Mouse (Mus musculus) naive thymus-derived CD4-positive, alpha-beta T cell, adult 2 months (primary cell): ENCODE data around the gene Ebf3.

Source experiments
- DNase-seq: peaks from one replicate; pipeline ENCODE4 v3.0.0-alpha.2; 2011; ENCODE audit warnings: low read depth

Gene Ebf3

GRCm38 (mm10) chr7:137313904-137314691 lies at the start of gene Ebf3:
TSS of gene Ebf3 (minus strand) at chr7:137314445.
- peak; percentile 30 for DNase-seq

DNA sequence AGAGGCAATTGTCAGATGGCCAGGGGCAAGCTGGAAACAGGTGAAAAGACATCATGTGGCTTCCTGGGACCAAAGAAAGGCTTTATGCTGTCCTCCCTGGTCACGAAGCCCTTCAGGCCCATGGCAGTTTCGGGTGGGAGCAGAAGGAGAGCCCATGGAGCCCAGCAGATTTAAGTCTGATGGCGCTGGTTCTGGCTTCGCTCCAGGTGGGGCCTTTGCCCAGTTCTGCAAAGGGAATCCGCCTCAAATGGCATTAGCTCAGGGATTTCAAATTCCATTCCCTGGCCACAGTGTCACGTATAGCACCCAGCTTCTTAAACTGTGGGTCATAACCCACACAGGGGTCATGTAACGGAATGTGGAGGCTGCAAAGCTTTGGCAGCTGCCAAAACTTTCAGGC lies 32.6 kb upstream of the Ebf3 start:
- DNase-seq = no peak

GRCm38 (mm10) chr7:137346068-137346467 lies 31.8 kb upstream of the Ebf3 start:
- DNase-seq = no peak

DNA sequence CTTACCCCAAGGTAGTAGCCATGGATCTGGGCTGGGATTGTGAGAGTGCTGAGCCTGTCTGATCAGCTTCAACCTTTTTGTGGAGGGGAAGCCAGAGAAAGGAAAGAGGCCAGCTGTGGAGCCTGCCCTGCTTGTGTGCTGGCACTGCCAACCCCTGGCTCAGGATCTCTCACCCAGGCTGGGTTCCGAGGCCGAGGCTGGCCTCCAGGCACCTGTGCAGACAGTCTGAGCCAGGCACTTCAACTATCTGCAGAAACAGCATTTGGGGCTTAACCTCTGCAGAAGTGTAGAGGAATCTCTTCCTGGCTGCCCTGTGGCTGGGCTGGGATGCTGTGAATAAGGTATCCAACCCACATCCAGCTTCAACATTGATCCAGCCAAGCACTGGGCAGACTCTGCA lies 19.7 kb upstream of the Ebf3 start:
- no peak for DNase-seq

GRCm38 (mm10) chr7:137322926-137323325 lies 8.7 kb upstream of the Ebf3 start:
- no peak for DNase-seq

DNA sequence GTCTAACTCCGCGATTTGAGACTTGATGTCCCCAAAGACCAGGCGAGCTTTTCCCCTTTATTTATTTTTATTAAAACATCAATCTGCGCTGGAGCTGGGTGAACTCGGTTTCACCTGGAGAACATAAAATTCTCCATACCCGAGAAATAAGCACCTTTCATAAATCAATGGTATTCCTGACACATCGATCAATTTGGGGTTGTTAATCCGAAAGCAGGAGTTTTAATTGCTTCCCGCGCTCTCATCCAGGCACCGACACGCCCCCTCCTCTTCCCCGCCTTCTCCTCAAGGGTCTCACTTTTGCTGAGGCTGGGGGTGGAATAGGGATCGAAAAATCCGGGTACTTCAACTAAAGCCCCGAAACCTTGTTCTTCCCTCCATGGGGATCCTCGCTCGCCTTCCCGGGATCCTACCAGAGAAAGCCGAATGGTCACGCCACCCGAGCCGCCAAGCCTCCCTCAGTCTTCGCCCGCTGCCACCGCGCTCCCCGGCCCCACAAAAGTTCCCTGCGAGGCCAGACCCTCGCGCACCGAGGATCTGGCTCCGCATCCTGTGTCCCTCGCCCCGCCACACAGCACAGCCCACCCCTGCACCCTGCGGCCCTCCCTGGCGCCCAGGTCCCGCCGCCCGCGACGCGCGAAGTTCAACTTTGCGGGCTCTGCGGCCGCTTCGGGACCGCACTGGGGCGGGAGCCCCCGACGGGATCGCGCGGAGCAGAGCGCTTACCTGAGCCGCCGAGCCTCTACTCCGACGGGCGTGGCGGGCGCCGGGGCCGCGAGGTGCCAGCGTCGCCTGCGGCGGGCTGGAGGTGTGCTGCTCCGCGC lies 7.9 kb upstream of the Ebf3 start:
- no peak for DNase-seq

DNA sequence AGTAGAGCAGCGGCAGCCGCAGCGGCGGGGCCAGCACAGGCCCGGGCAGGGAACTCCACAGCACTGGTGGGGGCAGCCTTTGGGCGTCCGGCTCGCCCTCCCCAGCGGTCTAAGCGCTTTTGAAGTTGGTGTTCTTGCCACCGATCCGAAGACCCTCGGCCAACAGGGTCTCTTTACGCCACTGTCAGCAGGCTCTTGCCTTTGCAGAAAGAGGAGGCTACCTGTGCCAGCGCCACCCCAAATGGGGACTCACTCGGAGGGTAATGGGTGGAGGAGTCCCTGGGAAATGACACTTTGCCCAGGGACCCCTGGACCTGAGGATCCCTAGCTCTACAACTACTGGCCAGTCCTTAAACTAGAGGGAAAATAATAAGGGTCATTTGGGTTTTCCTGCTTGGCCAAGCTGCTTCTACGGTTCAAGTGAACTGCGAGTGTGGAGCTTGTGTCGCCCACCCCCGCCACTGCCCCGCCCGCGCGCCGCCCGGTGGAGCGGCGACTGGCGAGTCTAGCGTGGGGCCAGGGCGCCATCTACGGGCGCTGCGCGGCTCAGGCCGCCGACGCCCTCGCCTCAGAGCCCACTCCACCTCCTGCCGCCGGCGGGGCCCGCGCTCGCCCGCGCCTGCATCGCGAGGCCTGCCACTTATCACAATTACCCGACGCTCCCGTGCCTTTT lies 7.0 kb upstream of the Ebf3 start:
- DNase-seq = no peak

- no peak for DNase-seq
Measured at GRCm38 (mm10) chr7:137320320-137320719, 6.1 kb upstream of the Ebf3 start.

GRCm38 (mm10) chr7:137318924-137319885 lies 5.0 kb upstream of the Ebf3 start:
- DNase-seq = no peak

DNA sequence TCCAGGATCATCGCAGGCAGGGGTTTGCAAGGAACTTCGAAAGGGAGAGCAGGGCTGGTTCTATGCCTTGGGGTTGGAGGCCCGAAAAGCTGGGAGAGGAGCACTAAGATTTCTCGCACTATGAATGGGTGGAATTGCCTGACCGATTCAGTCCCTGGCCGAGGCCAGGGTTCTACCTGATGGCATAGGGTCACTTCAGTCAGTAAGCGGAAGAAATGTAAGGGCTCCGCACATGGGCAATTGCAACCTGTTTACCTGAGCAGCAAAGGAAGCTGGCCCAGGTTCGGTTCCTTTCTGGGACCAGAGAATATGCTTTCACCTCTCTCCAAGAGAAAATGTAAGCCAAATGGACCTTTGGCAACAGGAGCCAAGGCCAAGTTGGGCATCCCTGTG lies 4.1 kb upstream of the Ebf3 start:
- no peak for DNase-seq

DNA sequence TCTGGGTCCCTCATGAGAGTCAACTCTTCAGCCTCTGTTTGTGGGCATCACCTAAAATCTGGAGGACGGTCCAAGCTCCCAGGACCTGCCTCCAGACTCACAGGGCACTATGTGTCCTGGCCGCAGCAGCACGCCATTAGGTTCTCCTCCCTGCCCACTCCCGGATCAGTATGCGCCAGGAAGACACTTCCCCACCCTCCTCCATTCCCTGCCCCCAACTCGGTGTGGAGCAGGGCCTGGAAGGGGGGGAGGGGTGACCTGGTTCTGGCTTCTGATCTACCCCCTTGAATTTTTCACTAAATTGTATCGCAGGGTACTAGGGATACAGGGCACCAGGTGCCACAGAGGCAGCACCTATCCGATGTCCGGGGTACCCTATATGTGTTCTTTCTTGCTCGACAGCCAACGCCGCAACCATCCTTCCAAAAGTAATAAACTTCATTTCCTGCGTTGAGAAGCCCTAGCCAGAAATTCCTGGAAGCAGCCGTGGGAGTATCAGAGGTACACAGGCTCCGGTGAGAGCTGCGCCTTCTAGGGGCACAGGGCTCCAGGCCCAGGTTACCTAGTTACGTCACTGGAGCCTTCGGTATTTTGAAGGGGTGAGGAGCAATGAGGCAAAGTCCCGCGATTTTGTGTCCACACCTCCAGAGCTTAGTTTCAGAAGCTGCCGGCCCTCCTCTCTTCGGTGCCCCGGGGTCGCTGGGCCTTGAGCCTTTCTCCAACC lies 3.6 kb upstream of the Ebf3 start:
- DNase-seq = no peak

DNA sequence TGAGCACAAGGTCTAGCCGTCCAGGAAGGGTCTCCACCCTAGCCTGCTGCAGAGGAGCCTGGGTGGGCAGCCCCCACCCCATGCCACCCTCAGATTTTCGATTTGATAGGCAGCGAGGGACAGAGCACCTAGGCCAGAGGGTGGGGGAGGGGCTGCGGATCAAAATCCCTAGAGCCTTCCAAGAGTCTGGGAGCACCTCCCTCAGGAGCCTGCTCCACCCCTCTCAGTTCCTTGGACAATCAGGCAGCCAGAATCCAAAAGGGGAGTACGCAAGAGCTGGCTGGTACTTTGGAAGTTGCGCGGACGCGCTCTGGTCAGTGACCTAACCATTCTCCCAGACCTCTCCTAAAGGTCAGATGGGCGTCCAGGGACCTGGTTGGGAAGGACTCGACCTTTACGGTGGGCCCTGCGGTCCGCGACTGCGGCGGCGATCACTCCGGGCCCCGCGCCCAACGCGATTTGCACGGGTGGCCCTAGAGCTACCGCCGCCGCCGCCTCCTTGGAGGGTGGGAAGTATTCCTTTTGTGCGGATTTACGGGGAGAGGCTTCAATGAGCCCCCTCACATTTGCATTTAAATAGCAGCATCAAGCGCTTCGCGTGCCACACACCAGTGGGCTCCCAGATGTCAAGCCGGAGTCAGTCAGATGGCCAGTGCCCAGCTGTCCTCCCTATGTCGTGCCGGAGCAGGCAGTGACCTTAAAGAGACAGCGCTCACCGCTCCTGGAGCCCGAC lies 2.8 kb upstream of the Ebf3 start:
- no peak for DNase-seq

DNA sequence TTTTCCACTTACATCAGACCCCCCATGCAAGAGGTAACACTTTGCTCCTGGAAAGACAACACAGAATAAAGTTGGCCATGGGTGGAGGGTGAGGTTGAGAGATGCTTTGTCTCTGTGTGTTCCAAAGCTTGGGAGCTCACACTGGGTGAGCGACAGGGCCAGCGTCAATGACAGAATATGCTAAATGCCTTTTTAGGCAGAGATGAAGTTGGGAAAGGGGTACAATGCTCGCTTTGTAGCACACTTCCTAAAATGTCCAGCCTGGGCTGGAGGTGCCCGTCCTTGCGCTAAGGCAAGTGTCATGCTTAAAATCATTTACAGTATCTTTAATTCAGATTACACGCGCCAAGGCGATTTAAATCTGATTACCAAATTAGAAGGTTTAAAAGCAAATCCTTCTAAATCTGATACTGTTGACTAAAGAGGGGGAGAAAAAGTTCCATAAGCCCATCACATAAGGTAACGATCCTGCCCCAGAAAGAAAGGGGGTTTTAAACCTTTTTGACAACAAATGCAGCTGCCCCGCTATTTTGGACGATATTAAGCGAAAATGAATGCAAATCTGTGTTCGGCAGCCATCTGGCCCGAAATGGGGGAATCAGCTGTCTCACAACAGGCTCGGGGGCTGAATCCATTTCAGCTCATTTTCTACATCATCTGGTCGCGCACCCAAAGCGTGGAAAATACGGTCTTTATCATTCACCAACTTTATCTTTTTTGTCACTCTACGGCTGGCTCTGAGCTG lies 2.1 kb upstream of the Ebf3 start:
- DNase-seq = no peak

- no peak for DNase-seq
Measured at GRCm38 (mm10) chr7:137315544-137315940, 1.3 kb upstream of the Ebf3 start.

GRCm38 (mm10) chr7:137314710-137315543 lies 682 bp upstream of the Ebf3 start:
- DNase-seq = no peak

DNA sequence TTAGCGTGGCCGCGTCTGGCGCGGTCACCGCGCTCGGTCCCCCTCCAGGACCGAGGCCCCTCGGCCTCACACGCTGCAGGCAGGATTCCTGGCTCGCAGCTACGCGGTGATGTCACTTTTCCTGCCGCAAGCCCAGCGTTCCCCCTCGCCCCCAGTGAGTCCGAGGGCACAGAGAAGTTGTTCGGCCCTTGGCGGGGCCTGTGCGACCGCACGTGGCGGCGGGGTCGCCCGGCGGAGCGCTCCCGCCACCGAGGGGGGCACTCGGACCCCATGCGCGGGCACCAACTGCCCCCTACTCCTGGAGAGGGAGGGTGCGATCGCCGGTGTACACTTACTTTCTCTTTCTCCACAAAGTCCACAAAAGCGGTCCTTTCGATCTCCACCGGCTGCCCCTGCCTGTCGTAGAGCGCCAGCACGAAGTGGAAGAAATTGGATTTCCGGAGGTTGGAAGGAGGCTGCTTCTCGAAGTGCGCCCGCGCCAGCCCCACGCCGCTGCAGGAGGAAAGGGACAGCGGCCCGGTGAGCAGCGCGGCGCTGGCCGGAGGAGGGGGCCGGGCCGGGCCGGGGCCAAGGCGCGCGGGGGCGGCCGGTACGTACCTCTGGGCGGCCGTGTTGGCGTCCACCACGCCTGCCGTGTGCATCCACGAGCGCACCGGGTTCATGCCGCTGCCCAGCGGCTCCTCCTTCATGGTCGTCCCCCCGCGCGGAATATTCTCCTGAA lies 902 bp downstream of the Ebf3 start:
- DNase-seq = peak; percentile 5

DNA sequence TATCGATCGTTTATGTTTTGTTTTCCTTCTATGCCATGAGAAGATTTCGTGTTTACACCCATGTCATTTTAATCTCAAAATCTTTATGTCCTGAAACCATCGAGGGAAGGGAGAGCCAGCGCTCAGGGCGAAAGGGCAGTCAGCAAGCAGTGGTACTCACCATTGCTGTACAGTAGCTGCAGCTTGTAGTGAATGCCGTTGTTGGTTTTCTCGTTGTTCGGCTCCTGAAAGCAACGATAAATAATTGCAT lies 1.4 kb downstream of the Ebf3 start:
- peak; percentile 4 for DNase-seq
